Mouse (Mus musculus): ENCODE results near the gene Arhgap1.

Arhgap1 gene

DNA sequence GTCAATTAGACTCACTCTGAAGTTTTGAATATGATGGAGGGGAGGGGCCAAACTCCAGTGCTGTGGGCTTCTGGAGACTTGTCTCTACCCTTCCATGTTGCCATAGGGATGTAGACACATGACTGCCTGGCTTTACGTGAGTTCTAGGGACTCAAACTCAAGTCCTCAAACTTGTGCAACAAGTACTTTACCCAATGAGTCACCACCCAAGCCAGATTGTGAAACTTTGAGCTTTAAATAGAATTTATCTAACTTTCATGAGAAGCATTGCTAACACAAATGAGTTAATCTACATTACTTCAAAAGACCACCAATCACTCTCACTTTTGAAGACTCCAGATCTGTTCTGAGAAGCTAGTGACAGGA, 46.5 kb downstream of the Arhgap1 start:
- DNase-seq (ENCODE audit: low spot score in 2 of 2): no peak

DNA sequence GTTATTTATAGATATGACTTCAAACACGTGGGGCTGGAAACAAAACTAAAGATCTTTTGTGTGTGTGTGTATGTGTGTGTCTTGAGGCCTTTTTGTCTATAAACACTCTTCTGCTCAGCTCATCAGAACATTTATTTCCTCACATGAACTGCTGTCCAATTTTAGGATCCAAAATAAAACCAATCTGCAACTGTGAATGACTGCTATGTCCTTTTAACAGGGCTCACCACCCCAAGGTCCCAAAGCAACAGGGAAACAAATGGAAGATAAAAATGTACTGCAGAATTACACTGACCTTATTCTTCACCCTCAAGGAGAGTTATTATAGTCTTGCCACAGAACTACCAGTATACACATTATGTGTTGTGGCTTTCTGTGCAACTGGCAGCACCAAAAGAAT, 49.6 kb downstream of the Arhgap1 start:
- DNase-seq (ENCODE audit: low spot score in 2 of 2): no peak

DNA sequence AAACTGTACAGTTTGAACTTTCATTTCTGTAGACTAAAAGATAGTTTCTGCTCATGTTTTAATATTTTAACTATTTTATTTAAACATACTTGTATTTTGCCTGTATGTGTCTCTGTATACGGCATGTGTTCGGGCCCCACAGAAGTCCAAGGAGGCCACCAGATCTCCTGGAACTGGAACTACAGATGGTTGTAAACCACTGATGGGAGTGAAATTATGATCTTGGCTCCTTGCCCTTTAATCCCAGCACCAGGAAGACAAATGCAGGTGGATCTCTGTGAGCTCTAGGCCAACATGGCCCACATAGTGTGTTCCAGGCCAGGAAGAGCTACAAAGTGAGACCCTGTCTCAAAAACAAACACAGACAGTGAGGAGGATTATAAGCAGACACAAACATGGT, 51.7 kb downstream of the Arhgap1 start:
- DNase-seq (ENCODE audit: low spot score in 2 of 2): no peak

DNA sequence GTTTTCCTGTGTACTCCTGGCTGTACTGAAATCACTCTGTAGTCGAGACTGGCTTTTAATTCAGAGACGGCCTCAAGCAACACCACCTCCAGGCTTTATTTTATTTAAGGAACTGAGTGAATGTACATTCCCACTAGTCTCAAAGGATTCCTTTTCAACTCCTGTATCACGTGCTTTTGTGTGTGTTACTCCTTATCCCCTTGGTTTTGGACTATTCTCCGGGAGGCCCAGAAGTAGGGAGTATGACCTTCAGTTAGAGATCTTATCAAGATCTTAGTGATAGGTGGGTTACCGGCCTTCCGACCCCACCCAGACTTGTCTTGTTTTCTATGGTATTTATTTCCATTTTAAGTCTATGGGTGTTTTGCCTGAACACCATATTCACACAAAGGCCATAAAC, 56.1 kb downstream of the Arhgap1 start:
- no peak for DNase-seq (ENCODE audit: low spot score in 2 of 2)

DNA sequence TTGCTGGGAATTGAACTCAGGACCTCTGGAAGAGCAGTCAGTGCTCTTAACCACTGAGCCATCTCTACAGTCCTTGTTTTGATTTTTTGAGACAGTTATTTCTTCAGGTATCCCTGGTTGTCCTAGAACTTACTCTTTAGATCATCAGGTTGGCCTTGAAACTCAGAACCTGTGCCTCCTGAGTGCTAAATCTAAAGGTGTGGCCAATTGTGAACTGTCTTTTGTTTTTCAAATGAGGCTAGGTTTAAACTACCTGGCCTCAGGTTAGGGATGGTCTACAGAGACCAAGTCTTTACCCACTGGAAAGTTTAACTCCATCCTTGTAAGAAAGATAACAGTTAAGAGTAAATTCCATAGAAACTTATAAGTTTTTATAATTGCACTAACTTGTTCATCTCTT, 56.8 kb downstream of the Arhgap1 start:
- no peak for DNase-seq (ENCODE audit: low spot score in 2 of 2)

DNA sequence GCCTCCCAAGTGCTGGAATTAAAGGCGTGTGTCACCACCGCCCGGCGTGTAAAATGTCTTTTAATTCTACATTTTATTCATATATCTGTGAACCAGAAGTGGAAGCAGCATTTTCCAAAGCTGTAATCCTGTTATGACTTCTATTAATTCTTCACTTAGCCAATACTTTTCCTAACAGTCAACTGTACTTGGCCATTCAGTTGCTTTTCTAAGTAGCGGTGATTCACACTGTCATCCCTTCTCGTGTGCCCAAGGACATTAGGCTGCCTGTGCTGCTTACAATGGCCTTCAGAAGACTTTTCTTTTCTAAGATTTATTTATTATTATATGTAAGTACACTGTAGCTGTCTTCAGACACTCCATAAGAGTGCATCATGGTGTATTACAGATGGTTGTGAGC, 58.7 kb downstream of the Arhgap1 start:
- DNase-seq (ENCODE audit: low spot score in 2 of 2): no peak

DNA sequence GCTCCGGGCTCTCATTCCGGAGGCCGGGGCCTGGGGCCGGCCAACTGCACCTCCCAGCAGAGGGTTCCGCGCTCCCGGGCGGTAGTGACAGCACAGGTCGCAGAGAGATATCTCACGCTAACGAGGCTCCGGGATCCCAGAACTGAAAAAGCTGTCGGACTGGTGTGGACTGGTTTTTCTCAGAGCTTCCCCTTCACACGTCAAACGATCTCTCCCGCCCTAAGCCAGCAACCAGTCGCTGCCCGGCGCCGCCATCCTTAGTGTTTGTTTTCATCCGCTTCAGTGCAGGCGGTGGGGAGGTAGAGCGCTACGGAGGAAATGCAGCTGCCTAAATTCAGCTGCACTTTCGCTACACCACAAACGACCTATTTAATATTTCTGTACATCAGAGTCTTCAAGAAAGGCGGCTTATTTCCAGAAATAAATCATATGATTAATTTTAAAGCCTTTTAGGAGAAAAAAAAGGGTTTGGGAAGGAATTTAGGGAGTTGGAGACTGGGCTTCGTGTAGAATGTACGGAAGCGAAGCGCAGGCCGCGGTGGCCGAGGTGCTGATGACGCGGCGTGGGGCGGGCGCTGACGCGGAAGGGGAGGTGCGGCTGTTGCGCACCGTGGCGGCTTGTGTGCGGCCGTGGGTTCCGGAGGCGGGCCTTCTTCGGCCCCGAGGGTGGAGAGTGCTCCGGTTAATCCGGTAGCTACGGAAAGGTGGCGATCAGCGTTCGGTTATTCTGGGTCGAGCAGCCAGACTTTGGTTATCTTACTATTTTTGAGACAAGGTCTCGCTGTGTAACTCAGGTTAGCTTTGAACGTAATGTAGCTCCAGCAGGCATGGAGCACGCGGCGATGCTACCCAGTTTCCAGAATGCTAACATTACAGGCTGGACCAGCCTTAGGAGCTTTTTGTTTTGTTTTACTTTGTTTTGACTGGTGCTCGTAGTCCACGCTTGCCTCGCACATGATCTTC, 60.9 kb downstream of the Arhgap1 start, which contains the start of the genes Atg13 and Harbi1:
Gene Atg13, minus strand, starts transcription at position 305 of the 963 bp plus-strand sequence.
Gene Harbi1, plus strand, starts transcription at position 581 of the 963 bp plus-strand sequence.
- DNase-seq (ENCODE audit: low spot score in 2 of 2): peak; percentile 78 to 86

DNA sequence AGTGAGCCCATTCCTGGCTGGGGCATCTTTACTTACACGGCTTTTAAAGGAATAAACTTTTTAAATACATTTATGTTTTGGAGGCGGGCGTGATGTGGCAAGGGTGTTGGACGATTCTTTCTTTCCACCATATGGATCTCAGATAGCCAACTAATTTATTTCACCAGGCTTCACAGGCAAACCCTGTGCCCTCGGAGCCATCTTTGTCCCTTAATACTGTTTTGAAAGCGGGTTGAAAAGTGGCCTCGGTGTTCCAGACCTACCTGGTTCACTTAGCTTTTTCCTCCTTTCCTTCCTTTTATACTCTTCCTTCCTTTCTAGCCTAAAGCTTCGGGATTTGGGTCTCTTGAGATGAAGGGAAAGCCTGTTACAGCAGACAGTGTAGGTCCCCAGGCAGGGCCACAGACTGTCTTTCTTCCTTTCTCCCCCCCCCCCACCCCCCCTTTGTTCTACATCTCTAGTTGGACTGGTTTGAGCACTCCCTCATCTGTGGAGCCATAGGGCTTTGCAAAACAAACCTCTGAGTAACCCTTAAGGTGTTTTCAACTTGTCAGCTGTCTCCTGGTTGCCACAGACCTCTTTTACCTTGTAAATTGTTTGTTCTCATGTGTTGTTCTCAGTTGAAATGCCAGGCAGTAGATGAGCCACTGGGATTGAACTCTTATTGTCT, 61.7 kb downstream of the Arhgap1 start:
- DNase-seq (ENCODE audit: low spot score in 2 of 2): no peak

DNA sequence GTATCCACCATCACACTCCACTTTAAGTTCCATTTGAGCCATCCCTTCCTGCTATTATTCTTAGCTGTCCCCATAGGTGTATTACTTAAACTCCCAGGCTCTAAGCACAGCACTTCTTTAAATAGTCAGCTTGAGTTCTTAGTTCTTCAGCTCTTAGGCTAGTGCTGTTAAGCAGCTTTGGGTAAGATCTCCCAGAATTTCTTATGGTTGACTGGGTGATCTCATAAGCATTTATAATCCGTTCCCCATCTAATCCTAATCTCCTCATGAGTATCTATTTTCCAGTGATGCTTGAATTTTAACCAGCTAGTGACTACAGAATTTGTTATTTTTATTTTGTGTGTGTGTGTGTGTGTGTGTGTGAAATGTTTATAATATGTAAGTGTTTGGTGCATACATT, 65.3 kb downstream of the Arhgap1 start:
- DNase-seq (ENCODE audit: low spot score in 2 of 2): no peak

DNA sequence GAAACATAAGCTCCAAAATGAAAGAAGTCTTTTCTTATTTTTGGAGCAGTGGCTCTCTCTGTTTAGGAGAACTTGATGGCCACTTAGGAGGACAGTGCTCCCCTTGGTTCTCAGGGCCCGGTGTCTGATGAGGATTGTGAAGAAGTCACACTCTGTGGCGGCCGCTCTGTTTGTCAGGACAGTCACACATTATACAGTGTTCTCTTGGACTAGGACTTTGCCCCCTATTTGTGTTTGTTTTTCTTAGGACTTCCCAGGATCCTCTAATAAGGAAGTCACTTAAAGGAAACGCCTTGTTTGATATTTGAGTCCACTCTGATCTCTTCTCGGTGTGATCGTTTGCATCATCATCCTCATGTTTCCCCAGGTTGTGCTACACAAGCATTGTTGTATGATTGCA, 68.6 kb downstream of the Arhgap1 start:
- DNase-seq (ENCODE audit: low spot score in 2 of 2): no peak
